15 mouse cellular contexts compared by ENCODE assay signal in genomic region chr17:29216078-29216477, GRCm38 (mm10). TPM values are rescaled to one million over a fixed set of nuclear protein-coding genes. Genes with fewer than 3 reads are reported as not detected.
"Had no signal": no experiment of that assay in that cellular context is flagged by ENCODE, and none has a peak within 500 bp of the region (broad histone marks: within the 10 kb centered on the region; RNA-seq: fewer than 3 reads in every experiment).

No protein-coding gene starts in this region.

- H3K27me3 ChIP-seq: limb, embryonic 15.5 days; midbrain, embryonic 15.5 days had no signal

- H3K27ac ChIP-seq: kidney, embryonic 15.5 days; limb, embryonic 12.5 days; limb, embryonic 15.5 days; liver, embryonic 14.5 days; macrophage had no signal

- H3K4me2 ChIP-seq: kidney, embryonic 15.5 days; limb, embryonic 12.5 days; limb, embryonic 15.5 days; liver, embryonic 11.5 days; lung, embryonic 14.5 days; midbrain, embryonic 15.5 days had no signal

- H3K9ac ChIP-seq: kidney, embryonic 15.5 days; limb, embryonic 15.5 days; liver, embryonic 14.5 days; liver, postnatal 0 days; lung, embryonic 14.5 days; midbrain, embryonic 15.5 days had no signal

- H3K4me3 ChIP-seq: kidney, embryonic 15.5 days; limb, embryonic 12.5 days; limb, embryonic 15.5 days; midbrain, embryonic 15.5 days; myocyte had no signal

- H3K9me3 ChIP-seq: kidney, embryonic 15.5 days; limb, embryonic 12.5 days; limb, embryonic 15.5 days; midbrain, embryonic 15.5 days had no signal

- ATAC-seq: liver, postnatal 0 days; lung, postnatal 0 days; midbrain, embryonic 15.5 days had no signal

- DNase-seq: kidney, adult 8-10 months; kidney, postnatal 10 days; liver, postnatal 0 days; lung, embryonic 14.5 days; thymus, adult 18-20 months; thymus, postnatal 36 days had no signal

- H3K36me3 ChIP-seq: kidney, embryonic 15.5 days; limb, embryonic 12.5 days; limb, embryonic 15.5 days; midbrain, embryonic 15.5 days had no signal

RNA-seq across cellular contexts. Expression of gene Cpne5, which starts 21.9 kb away (rescaled TPM):
- polyA plus RNA-seq: macrophage had no signal
